Mouse (Mus musculus) C2C12 (cell line): Measurements from ENCODE around the gene Fyn. TPM values are rescaled to one million over a fixed set of nuclear protein-coding genes. Genes with fewer than 3 reads are reported as not detected.

Experiments
- H3K27me3 ChIP-seq: one replicate; pipeline ENCODE4 v1.6.1; 2011; ENCODE audit not compliant: control insufficient read depth, insufficient read depth, insufficient read length
- H3K36me3 ChIP-seq: one replicate; pipeline ENCODE4 v1.6.1; 2011; ENCODE audit not compliant: control insufficient read depth, insufficient read depth
- H3K4me3 ChIP-seq: one replicate; pipeline ENCODE4 v1.5.1; 2011; ENCODE audit warnings: mild to moderate bottlenecking, control low read depth; ENCODE audit not compliant: poor library complexity, insufficient read depth, severe bottlenecking
- H3K79me2 ChIP-seq: one replicate; pipeline ENCODE4 v1.6.1; 2011; ENCODE audit not compliant: control insufficient read depth, insufficient read depth
- H3K79me3 ChIP-seq: one replicate; pipeline ENCODE4 v1.6.1; 2011; ENCODE audit warnings: low read depth, control low read depth
- H3ac ChIP-seq: one replicate; pipeline ENCODE3; 2011; ENCODE audit warnings: low read depth; ENCODE audit not compliant: control insufficient read depth, insufficient read length
- CEBPB ChIP-seq: IDR thresholded peaks from one replicate; pipeline ENCODE4 v1.6.1; 2011; ENCODE audit warnings: low read depth, mild to moderate bottlenecking, control low read depth, moderate library complexity
- CTCF ChIP-seq: IDR thresholded peaks from one replicate; pipeline ENCODE4 v1.5.1; 2011; ENCODE audit not compliant: control insufficient read depth, insufficient read depth, insufficient read length
- FOSL1 ChIP-seq: IDR thresholded peaks from one replicate; pipeline ENCODE4 v1.8.0; 2011; ENCODE audit warnings: mild to moderate bottlenecking, low read length; ENCODE audit not compliant: poor library complexity, insufficient read depth, severe bottlenecking
- MAX ChIP-seq: IDR thresholded peaks from one replicate; pipeline ENCODE4 v1.6.1; 2011; ENCODE audit warnings: mild to moderate bottlenecking, control low read depth
- MYOD1 ChIP-seq: IDR thresholded peaks from one replicate; pipeline ENCODE4 v1.6.1; 2011; ENCODE audit warnings: low read depth; ENCODE audit not compliant: control insufficient read depth, insufficient read length
- MYOG ChIP-seq: IDR thresholded peaks from one replicate; pipeline ENCODE4 v1.6.1; 2011; ENCODE audit not compliant: control insufficient read depth, insufficient read length; ENCODE audit errors: extremely low read depth
- USF1 ChIP-seq: IDR thresholded peaks from one replicate; pipeline ENCODE4 v1.6.1; 2011; ENCODE audit warnings: low read depth, mild to moderate bottlenecking, control low read depth, moderate library complexity
- polyA plus RNA-seq: library from polyadenylated mRNA; unstranded; fragments of >200 nt; fragmentation: generic; extraction: Trizol; gene quantifications from one replicate; pipeline ENCODE4 v1.2.1, GENCODE M21; 2012; ENCODE audit warnings: missing spikeins

Fyn gene
- polyA plus RNA-seq, 1 experiment: 16.1 TPM

- H3K36me3 ChIP-seq: no peaks in the 10 kb centered on the region
- H3K4me3 ChIP-seq: no peak overlapping the region
- H3K79me2 ChIP-seq: no peaks in the 10 kb centered on the region
- no peaks in the 10 kb centered on the region for H3K79me3 ChIP-seq
- TF ChIP-seq USF1 (no peak), MAX (no peak), CTCF (no peak), MYOD1 (no peak), CEBPB (no peak), MYOG (no peak), FOSL1 (no peak)
- no peak overlapping the region for H3ac ChIP-seq
- H3K27me3 ChIP-seq: no peaks in the 10 kb centered on the region
Observed at GRCm38 (mm10) chr10:39334320-39334719, 34.3 kb upstream of the Fyn start.

DNA sequence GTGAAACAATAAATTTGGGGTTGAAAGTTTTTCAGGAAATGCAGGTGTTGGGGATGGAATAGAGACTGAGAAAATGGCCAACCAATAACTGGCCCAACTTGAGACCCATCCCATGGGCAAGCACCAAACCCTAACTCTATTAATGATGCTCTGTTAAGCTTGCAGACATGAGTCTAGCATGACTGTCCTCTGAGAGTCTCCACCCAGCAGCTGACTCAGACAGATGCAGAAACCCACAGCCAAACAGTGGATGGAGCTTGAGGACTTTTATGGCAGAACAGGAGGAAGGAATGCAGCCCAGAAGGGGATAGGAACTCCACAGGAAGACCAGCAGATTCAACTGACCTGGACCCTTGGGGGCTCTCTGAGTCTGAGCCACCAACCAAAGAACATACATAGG, 32.8 kb upstream of the Fyn start:
- TF ChIP-seq MYOG: no peak
- peak; percentile 58 for TF ChIP-seq FOSL1
- Histone ChIP-seq H3K27me3 (no peaks in the 10 kb centered on the region), H3K79me2 (no peaks in the 10 kb centered on the region), H3ac (no peak overlapping the region), H3K79me3 (no peaks in the 10 kb centered on the region), H3K36me3 (no peaks in the 10 kb centered on the region), H3K4me3 (no peak overlapping the region)

- Histone ChIP-seq H3ac (no peak overlapping the region), H3K79me2 (no peaks in the 10 kb centered on the region), H3K4me3 (no peak overlapping the region), H3K27me3 (no peaks in the 10 kb centered on the region), H3K36me3 (no peaks in the 10 kb centered on the region), H3K79me3 (no peaks in the 10 kb centered on the region)
- TF ChIP-seq MYOG (no peak), FOSL1 (no peak), MAX (no peak), CEBPB (no peak), MYOD1 (no peak), CTCF (no peak), USF1 (no peak)
Observed at GRCm38 (mm10) chr10:39339189-39339968, 29.3 kb upstream of the Fyn start.

- Histone ChIP-seq H3K79me3 (no peaks in the 10 kb centered on the region), H3K36me3 (no peaks in the 10 kb centered on the region), H3K79me2 (no peaks in the 10 kb centered on the region), H3ac (no peak overlapping the region), H3K4me3 (no peak overlapping the region), H3K27me3 (no peaks in the 10 kb centered on the region)
- TF ChIP-seq CEBPB: no peak
- TF ChIP-seq MAX: no peak
- no peak for TF ChIP-seq CTCF
- no peak for TF ChIP-seq FOSL1
- TF ChIP-seq MYOD1: no peak
Observed at GRCm38 (mm10) chr10:39339969-39340236, 28.8 kb upstream of the Fyn start.

GRCm38 (mm10) chr10:39343551-39343950, 25.1 kb upstream of the Fyn start:
- no peaks in the 10 kb centered on the region for H3K79me2 ChIP-seq
- H3K27me3 ChIP-seq: no peaks in the 10 kb centered on the region
- no peaks in the 10 kb centered on the region for H3K79me3 ChIP-seq
- H3K36me3 ChIP-seq: no peaks in the 10 kb centered on the region
- no peak overlapping the region for H3ac ChIP-seq
- H3K4me3 ChIP-seq: no peak overlapping the region
- TF ChIP-seq USF1 (no peak), FOSL1 (no peak), MYOD1 (no peak), CEBPB (no peak), MYOG (no peak), MAX (no peak), CTCF (no peak)

- TF ChIP-seq CEBPB (no peak), MAX (no peak), CTCF (no peak), USF1 (no peak), FOSL1 (no peak), MYOD1 (no peak), MYOG (no peak)
- H3K27me3 ChIP-seq: no peaks in the 10 kb centered on the region
- H3K79me3 ChIP-seq: no peaks in the 10 kb centered on the region
- no peak overlapping the region for H3ac ChIP-seq
- H3K4me3 ChIP-seq: no peak overlapping the region
- H3K36me3 ChIP-seq: no peaks in the 10 kb centered on the region
- no peaks in the 10 kb centered on the region for H3K79me2 ChIP-seq
Observed at GRCm38 (mm10) chr10:39345921-39346320, 22.7 kb upstream of the Fyn start.
